Mouse (Mus musculus): ENCODE measurements at regions not wholly inside any gene's neighbourhood (a gene's known extent, or its start where the extent isn't known, plus 50 kb on each side); places are given as distances from the start of the nearest gene placed in this dataset.

DNA sequence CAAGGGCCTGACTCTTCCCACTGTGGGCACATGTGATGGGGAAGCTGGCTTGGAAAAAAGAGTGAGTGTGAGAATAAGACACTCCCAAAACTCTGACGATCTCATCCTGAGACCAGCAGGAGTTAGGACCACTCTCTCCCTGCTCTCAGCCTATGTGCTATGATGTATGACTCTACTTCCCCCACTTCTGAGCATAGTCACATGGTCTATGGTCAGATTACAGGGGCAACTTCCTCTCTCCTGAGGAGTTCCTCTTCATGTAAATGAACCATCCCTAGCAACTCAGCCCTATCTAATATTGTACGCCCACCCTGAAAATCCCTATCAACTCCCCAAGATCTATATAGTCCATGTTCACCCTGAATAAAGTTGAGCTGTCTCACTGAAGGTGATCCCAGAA is 120.0 kb upstream of the Lmo4 start:
- no peak for DNase-seq (ENCODE audit: low read depth, low spot score)

DNA sequence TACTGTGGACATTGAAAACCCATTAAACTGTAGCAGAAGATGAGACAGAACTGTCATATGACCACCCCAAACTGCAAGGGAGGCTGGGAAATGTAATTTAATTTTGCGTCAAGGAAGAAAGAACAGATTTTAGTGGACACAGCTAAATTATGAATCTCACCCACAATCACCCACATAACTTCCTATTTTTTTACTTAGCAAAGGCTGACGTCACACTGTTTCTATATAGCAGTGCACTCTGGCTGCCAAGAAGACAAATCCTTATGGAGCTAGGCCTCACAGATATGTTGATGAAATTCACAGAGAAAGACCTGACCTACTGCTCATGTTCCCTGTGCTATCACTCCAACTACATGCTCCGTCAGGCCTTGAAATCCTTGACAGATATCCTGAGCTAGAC is 118.5 kb upstream of the Lmo4 start:
- DNase-seq (ENCODE audit: low read depth, low spot score), result no peak

DNA sequence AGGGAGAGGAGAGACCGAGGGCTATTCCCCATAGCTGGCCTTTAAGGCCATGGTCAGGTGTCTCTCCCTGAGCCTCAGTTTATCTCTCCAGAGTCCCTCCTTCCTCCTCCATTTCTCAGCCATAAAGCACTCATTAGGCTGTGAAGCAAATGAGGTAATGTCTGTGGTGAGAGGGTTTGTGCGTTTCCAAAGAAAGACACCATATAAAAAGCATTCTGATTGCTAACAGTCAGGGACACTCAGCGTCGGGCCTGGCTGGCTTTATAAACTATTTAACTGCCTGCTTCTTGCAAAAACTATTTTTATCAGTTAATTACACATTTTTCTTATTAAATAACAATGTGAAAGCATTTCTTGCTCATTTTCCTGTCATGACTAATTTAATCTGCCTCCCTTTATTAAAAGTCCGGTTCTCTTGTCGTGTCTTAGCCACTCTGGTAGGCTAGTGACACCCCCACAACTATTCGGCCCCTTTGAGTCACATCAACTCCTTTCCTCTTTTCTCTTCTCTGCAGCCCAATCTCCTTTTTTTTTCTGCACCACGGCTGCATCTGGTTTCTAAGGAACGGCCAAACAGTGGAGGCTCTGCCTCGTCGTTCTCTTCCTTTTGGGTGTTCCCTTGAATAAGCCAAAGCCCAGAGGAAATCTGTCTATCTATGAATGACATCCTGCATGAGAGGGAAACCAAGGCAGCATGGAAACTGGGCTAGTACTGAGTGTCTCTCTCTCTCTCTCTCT is 114.6 kb upstream of the Lmo4 start:
- no peak for DNase-seq (ENCODE audit: low read depth, low spot score)

- no peak for DNase-seq (ENCODE audit: low read depth, low spot score)
Measured at GRCm38 (mm10) chr3:144318761-144319467, 113.9 kb upstream of the Lmo4 start.

DNA sequence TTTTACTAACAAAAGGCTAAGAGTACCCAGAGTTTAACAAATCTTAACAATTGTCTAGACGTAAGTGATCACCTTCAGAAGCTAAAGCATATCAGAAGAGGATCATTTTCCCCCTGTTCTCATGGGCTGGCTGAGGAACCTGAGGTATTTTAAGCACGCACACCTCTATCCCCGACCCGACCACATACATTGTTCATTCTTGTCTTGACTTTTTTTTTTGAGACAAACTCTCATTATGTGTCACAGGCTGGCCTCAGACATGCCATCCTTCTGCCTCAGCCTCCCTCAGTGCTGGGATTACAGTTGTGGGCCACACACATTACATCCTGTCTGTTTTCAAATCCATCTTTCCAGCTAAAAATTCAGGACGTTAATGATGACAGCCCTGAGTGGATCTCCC is 105.7 kb upstream of the Lmo4 start:
- DNase-seq (ENCODE audit: low read depth, low spot score), result no peak

DNA sequence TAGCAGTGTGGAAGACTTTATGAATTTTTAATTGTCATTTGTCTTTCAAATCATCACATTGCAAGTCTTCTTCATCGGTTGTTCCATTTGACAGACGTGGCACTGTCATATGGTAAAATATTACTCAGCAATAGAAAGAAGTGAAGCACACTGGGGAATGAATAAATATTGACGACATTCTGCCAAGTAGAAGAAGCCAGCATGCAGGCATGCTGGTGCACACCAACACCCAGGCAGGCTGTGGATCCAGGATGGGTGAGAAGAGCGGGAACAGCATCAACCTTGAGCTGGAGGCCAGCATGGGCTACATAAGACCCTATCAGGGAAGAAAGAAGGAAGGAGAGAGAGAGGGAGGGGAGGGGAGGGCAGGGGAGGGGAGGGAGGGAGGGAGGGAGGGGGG is 103.6 kb upstream of the Lmo4 start:
- no peak for DNase-seq (ENCODE audit: low read depth, low spot score)

- no peak for DNase-seq (ENCODE audit: low read depth, low spot score)
Measured at GRCm38 (mm10) chr3:144307557-144307956, 102.5 kb upstream of the Lmo4 start.

DNA sequence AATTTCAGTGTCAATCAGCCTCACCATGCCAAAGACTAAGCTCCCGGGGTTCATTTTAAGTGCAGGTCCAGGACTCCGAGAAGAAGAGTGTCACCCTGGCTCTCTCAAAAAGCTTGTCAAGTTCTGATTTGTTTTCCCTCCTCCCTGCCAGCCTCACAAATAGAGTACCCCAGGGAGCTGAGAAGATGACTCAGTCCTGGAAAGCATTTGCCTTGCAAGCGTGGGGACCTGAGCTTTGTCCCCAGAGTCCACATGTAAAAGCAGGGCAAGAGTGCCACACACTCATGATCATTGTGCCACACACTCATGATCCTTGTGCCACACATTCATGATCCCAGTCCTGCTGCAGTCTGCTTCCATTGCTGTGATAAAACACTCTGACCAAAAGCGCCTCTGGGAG is 100.4 kb upstream of the Lmo4 start:
- DNase-seq (ENCODE audit: low read depth, low spot score), result no peak

- no peak for DNase-seq (ENCODE audit: low read depth, low spot score)
Measured at GRCm38 (mm10) chr3:144304924-144305323, 99.9 kb upstream of the Lmo4 start.

- no peak for DNase-seq (ENCODE audit: low read depth, low spot score)
Measured at GRCm38 (mm10) chr3:144302626-144303025, 97.6 kb upstream of the Lmo4 start.

DNA sequence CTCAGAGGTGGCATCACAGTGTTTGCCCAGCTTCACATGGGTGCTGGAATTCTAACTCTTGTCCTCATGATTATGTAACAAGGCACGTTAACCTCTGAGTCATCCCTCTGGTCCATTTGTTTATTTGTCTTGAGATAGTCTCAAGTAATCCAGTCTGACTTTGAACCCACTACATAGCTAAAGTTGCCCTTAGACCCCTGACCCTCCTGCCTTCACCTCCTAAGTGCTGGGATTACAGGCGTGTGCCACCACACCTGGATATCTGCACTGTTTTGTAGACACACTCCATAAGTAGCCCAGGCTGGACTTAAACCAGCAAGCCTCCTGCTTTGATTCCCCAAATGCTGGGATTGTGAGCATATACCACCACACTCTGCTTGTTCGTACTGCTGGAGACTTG is 96.0 kb upstream of the Lmo4 start:
- no peak for DNase-seq (ENCODE audit: low read depth, low spot score)

DNA sequence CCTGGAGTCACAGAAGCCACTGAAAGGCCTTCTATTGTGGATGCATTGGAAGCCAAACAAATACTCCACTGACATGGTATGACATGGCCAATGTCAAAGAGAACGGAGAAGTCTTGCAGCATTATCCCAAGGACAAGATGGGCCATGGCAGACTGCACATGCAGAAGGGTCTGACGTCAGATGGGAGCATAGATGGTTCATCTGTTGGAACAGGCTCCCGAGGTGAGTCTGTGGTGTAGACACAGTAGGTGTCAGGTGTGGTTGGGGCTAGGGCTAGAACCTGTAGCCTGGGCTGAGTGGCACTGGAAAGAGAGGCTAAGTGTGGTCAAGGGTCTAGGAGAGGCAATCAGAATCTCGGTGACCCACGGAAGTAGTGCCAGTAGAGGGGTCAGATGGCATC is 94.2 kb upstream of the Lmo4 start:
- no peak for DNase-seq (ENCODE audit: low read depth, low spot score)

DNA sequence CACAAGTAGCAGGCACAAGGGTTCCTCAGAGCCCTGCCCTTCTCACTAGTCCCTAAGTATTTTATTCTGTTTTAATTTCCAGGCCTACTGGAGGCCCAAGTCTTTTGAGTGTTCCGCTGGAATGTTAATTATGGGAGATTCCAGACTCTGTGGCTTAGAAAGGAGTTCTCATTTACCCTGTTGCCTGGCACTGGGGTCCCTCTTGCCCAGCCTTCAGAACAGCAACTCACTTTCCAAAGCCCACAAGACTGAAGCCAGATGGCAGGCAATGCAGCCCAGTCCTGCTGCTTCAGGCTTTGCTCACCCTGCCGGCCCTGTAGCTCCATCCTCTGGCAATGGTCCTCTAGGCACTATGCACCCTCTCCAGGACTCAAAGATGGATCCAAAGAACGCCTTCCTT is 84.5 kb upstream of the Lmo4 start:
- no peak for DNase-seq (ENCODE audit: low read depth, low spot score)

DNA sequence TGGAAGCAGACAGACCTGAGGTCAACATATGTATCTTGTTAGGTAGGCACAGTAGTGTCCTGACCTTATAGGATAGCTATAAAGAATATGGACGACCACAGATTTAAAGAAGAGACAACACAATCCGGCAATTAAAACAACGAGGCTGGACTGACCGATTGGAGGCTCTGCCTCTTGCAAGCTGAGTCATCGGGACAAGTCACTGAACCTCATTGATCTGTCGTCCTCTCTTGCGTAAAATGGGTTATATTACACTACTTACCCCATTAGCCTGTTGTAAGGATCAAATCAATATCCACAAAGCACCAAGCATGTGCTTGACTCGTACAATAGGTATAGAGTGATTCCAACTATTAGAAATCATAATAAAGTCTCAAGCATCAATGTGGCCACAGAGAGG is 81.1 kb upstream of the Lmo4 start:
- no peak for DNase-seq (ENCODE audit: low read depth, low spot score)

DNA sequence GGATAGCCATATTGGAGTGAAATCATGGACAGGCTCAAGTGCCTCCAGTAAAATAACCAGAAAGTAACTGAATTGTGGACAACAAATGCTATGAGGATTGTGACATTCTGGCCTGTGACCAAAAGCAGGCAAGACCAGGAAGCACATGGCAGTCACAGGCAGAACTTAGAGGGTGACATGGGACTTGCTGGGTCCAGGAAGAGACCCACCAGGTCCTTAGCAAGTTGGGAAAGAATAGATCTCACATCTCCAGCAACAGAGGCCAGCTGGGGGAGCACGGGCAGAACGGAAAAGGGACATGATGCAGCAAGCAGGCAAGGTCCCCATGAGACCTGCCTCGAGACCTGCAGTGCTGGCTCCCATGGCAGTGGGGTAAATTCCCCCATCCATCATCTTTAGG is 79.3 kb upstream of the Lmo4 start:
- DNase-seq (ENCODE audit: low read depth, low spot score), result no peak

DNA sequence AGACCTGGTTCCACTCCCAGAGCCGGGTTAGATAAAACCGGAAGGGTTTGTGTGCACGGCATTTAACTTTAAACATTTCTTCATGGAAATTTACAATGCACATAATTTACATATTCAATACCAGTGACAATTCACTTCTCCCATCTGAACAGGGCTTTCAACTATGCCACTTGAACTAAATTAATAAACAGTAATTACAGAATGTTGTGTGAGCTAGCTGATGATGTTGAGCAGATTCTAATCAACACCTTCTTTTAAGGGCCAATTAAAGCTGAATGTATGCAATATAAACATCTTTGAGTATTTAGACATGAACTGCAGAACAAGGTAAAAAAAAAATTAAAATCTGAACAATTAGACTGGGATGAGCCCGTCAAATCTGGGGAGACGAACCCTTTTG is 68.1 kb upstream of the Lmo4 start:
- DNase-seq (ENCODE audit: low read depth, low spot score), result no peak

GRCm38 (mm10) chr3:144270206-144270605 is 65.2 kb upstream of the Lmo4 start:
- DNase-seq (ENCODE audit: low read depth, low spot score), result no peak

DNA sequence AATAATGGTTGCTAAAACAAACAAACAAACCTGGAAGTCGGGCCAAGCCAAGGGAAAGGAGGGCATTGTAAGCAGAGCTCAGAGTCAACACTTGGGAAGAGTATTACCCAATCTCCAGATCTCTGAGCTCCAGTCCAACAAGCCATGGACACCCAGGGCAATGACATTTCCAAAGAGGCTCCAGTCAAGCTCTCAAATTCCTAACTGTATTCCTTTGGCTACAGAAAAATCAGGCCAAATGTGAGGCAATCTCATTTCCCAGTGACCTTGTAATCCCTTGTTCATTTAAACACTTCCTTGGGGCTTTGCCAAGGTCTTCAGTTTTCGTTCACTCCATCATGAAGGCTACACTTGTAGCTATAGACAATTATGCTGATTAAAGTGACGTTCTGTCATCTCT is 59.5 kb upstream of the Lmo4 start:
- DNase-seq (ENCODE audit: low read depth, low spot score), result no peak

DNA sequence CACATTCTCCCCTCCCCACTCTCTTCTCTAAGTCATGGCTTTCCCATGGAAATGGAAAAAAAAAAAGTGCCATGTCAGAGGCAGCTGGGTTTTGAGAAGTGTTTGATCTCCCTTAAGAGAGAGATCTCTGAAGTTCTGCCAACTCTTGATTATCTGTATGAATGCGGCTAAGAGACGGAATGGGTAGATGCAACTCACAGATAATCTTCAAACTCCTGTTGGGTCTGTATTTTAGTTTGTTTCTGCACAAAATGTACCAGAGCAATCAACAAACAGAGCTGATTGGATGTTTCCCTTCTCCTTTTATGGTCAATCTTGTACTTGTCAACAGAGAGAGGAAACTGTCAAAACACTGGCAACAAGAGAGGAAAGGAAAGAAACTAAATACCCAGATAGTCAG is 55.9 kb upstream of the Lmo4 start:
- no peak for DNase-seq (ENCODE audit: low read depth, low spot score)

- DNase-seq (ENCODE audit: low read depth, low spot score), result no peak
Measured at GRCm38 (mm10) chr3:144257714-144258517, 52.9 kb upstream of the Lmo4 start.

DNA sequence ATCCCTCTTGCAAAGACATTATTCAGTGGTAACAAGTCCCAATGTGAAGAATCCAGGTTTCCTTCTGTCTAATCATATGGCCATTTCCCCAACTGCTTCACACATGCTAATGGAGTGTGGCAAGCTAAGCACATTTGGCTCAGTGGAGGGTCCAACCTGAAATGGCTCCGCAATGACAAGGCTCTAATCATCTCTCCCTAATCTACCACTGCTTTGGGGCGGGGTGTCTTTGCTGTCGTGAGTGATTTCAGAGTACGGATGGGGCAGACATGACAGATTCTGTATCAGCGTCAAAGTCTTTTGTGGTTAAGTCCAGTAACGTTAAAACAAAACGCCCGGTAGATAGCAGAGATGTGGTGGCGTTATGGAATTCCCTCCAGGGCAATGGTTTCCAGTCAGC is 52.2 kb upstream of the Lmo4 start:
- DNase-seq (ENCODE audit: low read depth, low spot score), result no peak

All from forelimb bud, embryonic 11.5 days (tissue).